9 mouse cellular contexts compared by ENCODE assay signal in the genomic region with DNA sequence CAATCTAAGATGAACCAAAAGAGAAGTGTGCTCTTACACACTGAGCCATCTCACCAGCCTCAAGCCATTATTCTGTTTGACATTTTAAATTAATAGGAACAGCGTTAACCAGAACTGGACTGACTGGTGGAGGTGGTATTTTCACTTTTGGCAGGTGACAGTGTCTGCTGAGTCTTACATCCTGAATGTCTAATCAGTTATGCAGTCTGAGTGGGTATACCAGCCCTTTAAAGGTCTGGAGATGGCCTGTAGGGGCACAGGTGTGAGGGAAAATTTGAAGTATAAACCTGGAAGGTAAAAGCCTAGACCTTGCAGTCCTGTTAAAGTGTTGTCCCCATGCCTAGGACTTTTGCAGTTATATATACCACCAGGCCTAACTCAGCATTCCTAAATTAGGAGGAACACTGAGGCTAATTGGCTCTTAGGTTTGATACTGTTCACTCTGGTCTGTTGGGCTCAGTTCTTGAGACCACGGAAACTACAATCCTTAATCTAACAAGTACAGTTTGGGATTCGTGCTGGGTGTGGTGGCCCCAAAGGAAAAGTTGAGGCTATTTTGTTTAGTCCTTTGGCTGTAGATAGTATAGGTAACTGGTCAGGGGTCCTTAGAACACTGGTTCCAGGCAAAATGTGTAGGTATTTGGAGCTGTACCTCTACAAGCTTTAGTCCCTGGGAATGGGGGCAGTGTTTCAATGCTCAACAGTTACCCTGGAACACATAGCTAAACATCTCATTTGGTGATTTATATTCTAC. TPM values are rescaled to one million over a fixed set of nuclear protein-coding genes. Genes with fewer than 3 reads are reported as not detected.
A peak's percentile ranks its signal among the peaks of the same experiment; 100 is the strongest.
DNase-seq lines count a peak whose midpoint lies in the region; ATAC-seq and TF ChIP-seq lines count a peak whose summit lies in the region.
"Had no signal": no experiment of that assay in that cellular context is flagged by ENCODE, and none has a peak within 500 bp of the region (broad histone marks: within the 10 kb centered on the region; RNA-seq: fewer than 3 reads in every experiment).

No protein-coding gene starts in this region.

- WGBS in kidney, postnatal 0 days: 17% methylated on average over 3 of the region's 3 CpGs
- 11% methylated on average over 3 of the region's 3 CpGs for WGBS in embryonic facial prominence, embryonic 13.5 days
- 5% methylated on average over 3 of the region's 3 CpGs for WGBS in limb, embryonic 10.5 days
- 14% methylated on average over 3 of the region's 3 CpGs for WGBS in stomach, embryonic 14.5 days

- H3K9ac ChIP-seq in kidney, postnatal 0 days (ENCODE audit: low read depth, low read length): no peak overlapping the region
- no peak overlapping the region for H3K9ac ChIP-seq in embryonic facial prominence, embryonic 13.5 days
- H3K9ac ChIP-seq in stomach, embryonic 14.5 days (replicated peaks; ENCODE audit: low read depth, low read length): no peak overlapping the region

- peaks cover 6% of the 10 kb centered on the region; the same call in 1 of the 2 replicates for H3K4me1 ChIP-seq in kidney, postnatal 0 days (replicated peaks; ENCODE audit: insufficient read depth, low read length)
- peaks cover 4% of the 10 kb centered on the region for H3K4me1 ChIP-seq in embryonic facial prominence, embryonic 13.5 days
- peaks cover 6% of the 10 kb centered on the region; the same call in 1 of the 2 replicates for H3K4me1 ChIP-seq in limb, embryonic 10.5 days
- peaks cover 4% of the 10 kb centered on the region; the same call in 1 of the 2 replicates for H3K4me1 ChIP-seq in stomach, embryonic 14.5 days (ENCODE audit: control insufficient read depth, insufficient read depth, low read length)

- H3K4me2 ChIP-seq in kidney, postnatal 0 days (ENCODE audit: low read length): no peak overlapping the region
- no peak overlapping the region for H3K4me2 ChIP-seq in embryonic facial prominence, embryonic 13.5 days
- no peak overlapping the region for H3K4me2 ChIP-seq in stomach, embryonic 14.5 days (replicated peaks; ENCODE audit: low read depth, low read length)

- H3K27ac ChIP-seq in kidney, postnatal 0 days: 0 out of 2 replicates have a peak overlapping the region, but pooled peaks have one; percentile 10
- peak overlapping the region; percentile 39; the same call in 1 of the 2 replicates for H3K27ac ChIP-seq in embryonic facial prominence, embryonic 13.5 days
- peak overlapping the region; percentile 11; the same call in 1 of the 2 replicates for H3K27ac ChIP-seq in limb, embryonic 10.5 days
- H3K27ac ChIP-seq in stomach, embryonic 14.5 days (ENCODE audit: low read length): peak overlapping the region; percentile 15; the same call in 1 of the 2 replicates

- H3K4me3 ChIP-seq in kidney, postnatal 0 days (replicated peaks; ENCODE audit: low read depth, low read length): no peak overlapping the region
- no peak overlapping the region for H3K4me3 ChIP-seq in embryonic facial prominence, embryonic 13.5 days
- H3K4me3 ChIP-seq in limb, embryonic 10.5 days: no peak overlapping the region
- no peak overlapping the region for H3K4me3 ChIP-seq in stomach, embryonic 14.5 days (ENCODE audit: low read depth, low read length)

- no peak for DNase-seq in kidney, postnatal 0 days (ENCODE audit: low spot score)
- no peak for DNase-seq in kidney, adult 9 months
- DNase-seq in limb, embryonic 10.5 days (ENCODE audit: low spot score): peak; percentile 57
- DNase-seq in T-cell, adult 2 months (ENCODE audit: low spot score): no peak
- no peak for DNase-seq in layer of hippocampus, postnatal 36 days
- no peak for DNase-seq in cerebellum, postnatal 10 days
- DNase-seq: layer of hippocampus, adult 9-11 months had no signal

- peaks cover 28% of the 10 kb centered on the region for H3K36me3 ChIP-seq in kidney, postnatal 0 days (ENCODE audit: insufficient read depth, low read length)
- H3K36me3 ChIP-seq in embryonic facial prominence, embryonic 13.5 days: peaks cover 47% of the 10 kb centered on the region
- H3K36me3 ChIP-seq in limb, embryonic 10.5 days: peaks cover 75% of the 10 kb centered on the region
- H3K36me3 ChIP-seq in stomach, embryonic 14.5 days (ENCODE audit: control insufficient read depth, insufficient read depth, low read length): peaks cover 26% of the 10 kb centered on the region; the same call in 1 of the 2 replicates

- no peaks in the 10 kb centered on the region for H3K27me3 ChIP-seq in kidney, postnatal 0 days (ENCODE audit: insufficient read depth, low read length)
- H3K27me3 ChIP-seq in embryonic facial prominence, embryonic 13.5 days: no peaks in the 10 kb centered on the region
- H3K27me3 ChIP-seq in limb, embryonic 10.5 days (ENCODE audit: low read depth, poor library complexity, severe bottlenecking): no peaks in the 10 kb centered on the region
- no peaks in the 10 kb centered on the region for H3K27me3 ChIP-seq in stomach, embryonic 14.5 days (ENCODE audit: control insufficient read depth, insufficient read depth, low read length)

- no peaks in the 10 kb centered on the region for H3K9me3 ChIP-seq in kidney, postnatal 0 days (replicated peaks; ENCODE audit: low read length)
- no peaks in the 10 kb centered on the region for H3K9me3 ChIP-seq in embryonic facial prominence, embryonic 13.5 days
- H3K9me3 ChIP-seq in limb, embryonic 10.5 days (replicated peaks): no peaks in the 10 kb centered on the region
- no peaks in the 10 kb centered on the region for H3K9me3 ChIP-seq in stomach, embryonic 14.5 days (ENCODE audit: control insufficient read depth, low read depth, low read length)

- TF ChIP-seq CTCF in kidney, postnatal 0 days (IDR thresholded peaks at IDR 0.05; ENCODE audit: low read depth): no peak

- ATAC-seq in kidney, postnatal 0 days (replicated peaks; ENCODE audit: low FRiP score, low read depth): no peak
- ATAC-seq in embryonic facial prominence, embryonic 13.5 days (ENCODE audit: insufficient number of reproducible peaks, insufficient read depth, low FRiP score, low TSS enrichment, low read depth): no peak
- ATAC-seq in stomach, embryonic 14.5 days (ENCODE audit: insufficient number of reproducible peaks, insufficient read depth, low FRiP score, low read depth): no peak

RNA-seq across cellular contexts. Expression of gene Zbtb37, which starts 4.5 kb away (rescaled TPM):
- polyA plus RNA-seq in kidney, postnatal 0 days (2015; fragmentation: Nextera tagmentation; extraction: Ambion mirVana): 5.1 and 7.4 TPM in 2 replicates
- polyA plus RNA-seq in embryonic facial prominence, embryonic 13.5 days (2015; fragmentation: Nextera tagmentation; extraction: Ambion mirVana): 8.8 and 11.7 TPM in 2 replicates
- 6.2 and 8.6 TPM in 2 replicates for polyA plus RNA-seq in limb, embryonic 10.5 days (2016; fragmentation: Nextera tagmentation; extraction: Ambion mirVana)
- polyA plus RNA-seq in stomach, embryonic 14.5 days (2014; fragmentation: Nextera tagmentation; extraction: Ambion mirVana): 12.7 and 14.1 TPM in 2 replicates
- 10 to 100 TPM; 16.7 to 21.0 TPM for total RNA-seq in layer of hippocampus, postnatal 36 days (2021)

RNA-seq across cellular contexts. Expression of gene Dars2, which starts 31.3 kb away (rescaled TPM):
- 23.5 and 25.8 TPM in 2 replicates for polyA plus RNA-seq in kidney, postnatal 0 days (2015; fragmentation: Nextera tagmentation; extraction: Ambion mirVana)
- polyA plus RNA-seq in embryonic facial prominence, embryonic 13.5 days (2015; fragmentation: Nextera tagmentation; extraction: Ambion mirVana): 26.2 TPM in 2 replicates
- polyA plus RNA-seq in limb, embryonic 10.5 days (2016; fragmentation: Nextera tagmentation; extraction: Ambion mirVana): 66.7 and 74.6 TPM in 2 replicates
- 26.1 and 31.2 TPM in 2 replicates for polyA plus RNA-seq in stomach, embryonic 14.5 days (2014; fragmentation: Nextera tagmentation; extraction: Ambion mirVana)
- 10 to 100 TPM; 22.6 to 24.0 TPM for total RNA-seq in layer of hippocampus, postnatal 36 days (2021)

RNA-seq across cellular contexts. Expression of gene Cenpl, which starts 31.4 kb away (rescaled TPM):
- 16.7 and 17.8 TPM in 2 replicates for polyA plus RNA-seq in kidney, postnatal 0 days (2015; fragmentation: Nextera tagmentation; extraction: Ambion mirVana)
- polyA plus RNA-seq in embryonic facial prominence, embryonic 13.5 days (2015; fragmentation: Nextera tagmentation; extraction: Ambion mirVana): 36.1 and 36.2 TPM in 2 replicates
- 40.1 and 44.6 TPM in 2 replicates for polyA plus RNA-seq in limb, embryonic 10.5 days (2016; fragmentation: Nextera tagmentation; extraction: Ambion mirVana)
- polyA plus RNA-seq in stomach, embryonic 14.5 days (2014; fragmentation: Nextera tagmentation; extraction: Ambion mirVana): 28.7 and 32.7 TPM in 2 replicates
- 1 to 10 TPM; 1.1 to 2.3 TPM for total RNA-seq in layer of hippocampus, postnatal 36 days (2021)
